Mouse (Mus musculus) ovary, adult 18-20 months (tissue): ENCODE measurements at regions not wholly inside any gene's neighbourhood (a gene's known extent, or its start where the extent isn't known, plus 50 kb on each side); places are given as distances from the start of the nearest gene placed in this dataset.

ENCODE experiments used
- DNase-seq: peaks from one replicate; pipeline ENCODE4 v3.0.0; 2022; ENCODE audit warnings: low spot score, mixed read lengths

DNA sequence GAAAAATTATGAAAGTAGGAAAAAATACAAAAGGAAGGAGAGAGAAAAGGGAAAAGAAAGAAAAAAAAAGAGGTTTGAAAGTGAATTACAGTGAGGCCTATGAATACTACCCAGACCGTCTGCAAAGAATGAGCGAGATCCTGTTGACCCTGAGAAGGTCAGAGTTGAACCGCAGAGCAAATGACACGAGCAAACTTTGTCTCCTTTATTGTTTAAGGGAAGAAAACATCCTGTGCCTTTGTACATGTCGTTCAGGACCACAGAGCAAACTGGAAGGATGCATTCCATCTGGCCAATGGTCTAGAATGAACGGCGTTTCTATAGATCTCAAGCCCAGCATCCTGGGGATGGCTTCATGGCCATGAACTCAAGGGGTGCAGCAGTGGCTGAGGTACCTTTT, 270.6 kb upstream of the Zfp637 start:
- no peak for DNase-seq

DNA sequence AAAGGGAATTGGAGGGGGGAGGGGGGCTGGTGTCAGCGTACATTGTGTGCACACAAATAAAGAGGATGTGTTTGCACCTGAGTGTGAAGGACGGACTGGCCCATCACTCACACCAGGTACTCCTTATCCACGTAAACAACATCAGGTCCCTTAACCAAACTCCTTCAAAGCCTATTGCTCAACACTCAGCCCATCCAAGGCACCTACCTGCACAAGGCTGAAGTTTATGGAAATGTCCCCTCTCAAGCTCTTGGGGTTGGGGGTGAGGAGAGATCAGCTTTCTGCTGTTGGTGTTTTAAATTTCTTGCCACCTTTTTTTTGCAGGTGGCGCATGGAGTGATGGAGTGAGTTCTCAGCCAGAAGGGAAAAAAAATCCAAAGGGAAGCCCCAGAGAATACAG, 270.2 kb upstream of the Zfp637 start:
- no peak for DNase-seq

DNA sequence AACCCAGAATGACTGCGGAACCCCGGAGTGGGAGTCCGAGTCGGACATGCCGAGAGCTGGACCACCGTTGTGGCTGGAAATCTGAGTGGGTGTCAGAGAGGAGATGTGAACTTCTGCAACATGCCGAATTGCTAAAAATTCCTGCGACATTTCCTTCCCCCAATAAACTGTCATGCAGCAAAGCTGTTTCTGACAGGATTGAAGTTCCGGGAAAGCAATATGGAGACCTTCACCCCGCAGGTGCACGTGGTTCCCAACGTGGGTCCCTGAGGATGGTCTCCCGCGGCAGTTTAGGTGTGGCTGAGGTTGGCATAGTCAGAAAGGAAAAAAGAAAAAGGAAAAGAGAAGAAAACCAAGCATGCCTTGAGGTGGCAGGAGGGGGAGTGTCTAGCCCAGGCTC, 269.0 kb upstream of the Zfp637 start:
- DNase-seq: no peak

DNA sequence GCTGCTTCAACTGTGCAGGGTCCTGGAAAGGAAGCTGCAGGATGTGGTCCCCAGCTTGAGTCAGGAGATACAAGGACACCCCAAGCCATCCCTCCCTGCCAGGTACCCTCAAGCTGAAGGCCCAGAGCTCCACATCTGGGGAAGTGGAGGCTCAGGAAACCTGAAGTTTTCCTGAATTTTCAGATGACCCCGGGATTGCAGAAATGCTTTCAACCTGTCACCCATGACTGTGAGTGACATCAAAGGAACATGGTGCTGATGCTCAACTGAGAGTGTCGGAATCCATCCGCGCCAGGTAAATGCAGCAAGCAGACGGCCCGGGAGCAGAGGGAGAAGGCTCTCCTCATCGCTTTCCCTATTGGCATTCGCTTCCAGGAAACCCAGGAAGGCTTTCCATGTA, 267.6 kb upstream of the Zfp637 start:
- DNase-seq: no peak

DNA sequence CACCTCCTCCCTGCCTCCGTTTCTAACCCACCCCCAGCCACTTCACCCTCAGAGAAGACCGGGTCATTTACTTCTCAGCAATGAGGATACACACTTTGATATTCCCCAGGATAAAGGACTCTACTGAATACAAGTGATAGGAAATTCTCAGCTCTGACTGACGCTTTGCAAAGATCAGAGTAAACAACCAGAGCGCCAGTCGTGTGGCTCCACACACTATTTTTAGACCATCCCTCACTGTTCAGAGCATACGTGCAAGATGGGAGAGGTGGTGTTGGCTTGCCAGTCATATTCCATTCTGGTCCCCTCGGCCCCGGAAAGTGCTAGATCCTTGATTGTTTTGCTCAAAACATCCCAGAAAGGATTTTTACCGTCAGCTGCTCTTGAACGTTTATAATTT, 266.8 kb upstream of the Zfp637 start:
- DNase-seq: no peak

DNA sequence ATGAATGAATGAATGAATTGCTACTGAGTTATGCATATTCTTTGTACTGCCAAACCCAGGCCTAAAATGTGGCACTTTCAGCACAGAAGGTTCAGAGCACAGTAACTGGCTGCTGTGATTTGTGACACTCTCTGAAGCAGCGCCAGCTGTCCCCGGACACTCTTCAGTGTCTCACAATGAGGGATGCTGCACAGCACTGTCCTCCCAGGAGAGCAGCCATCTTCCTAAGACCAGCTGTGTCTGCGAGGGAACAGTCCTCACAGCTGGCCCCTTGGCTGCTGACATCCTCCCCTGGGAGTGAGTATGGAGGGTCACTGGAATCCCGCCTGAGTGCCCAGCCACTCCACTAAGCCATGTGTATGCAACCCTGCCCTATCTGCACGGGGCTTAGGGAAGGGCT, 265.9 kb upstream of the Zfp637 start:
- DNase-seq: no peak

DNA sequence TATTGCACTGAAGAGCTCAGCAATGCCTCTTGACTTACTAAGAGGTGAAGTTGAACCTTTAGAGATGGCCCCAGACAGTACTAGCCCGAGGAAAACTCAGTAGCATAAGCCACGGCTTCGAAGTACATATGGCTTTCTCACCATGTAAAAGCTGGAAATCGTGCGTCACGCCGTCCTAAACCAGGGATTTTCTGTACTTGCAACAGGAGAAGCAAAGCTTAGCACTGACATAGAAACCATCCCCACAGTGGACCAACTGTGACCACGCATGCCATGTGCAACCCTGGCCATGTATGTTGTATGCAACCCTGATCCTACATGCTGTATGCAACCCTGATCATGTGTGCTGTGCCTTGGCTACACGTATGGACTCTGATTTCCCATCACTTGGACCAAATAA, 265.0 kb upstream of the Zfp637 start:
- no peak for DNase-seq

DNA sequence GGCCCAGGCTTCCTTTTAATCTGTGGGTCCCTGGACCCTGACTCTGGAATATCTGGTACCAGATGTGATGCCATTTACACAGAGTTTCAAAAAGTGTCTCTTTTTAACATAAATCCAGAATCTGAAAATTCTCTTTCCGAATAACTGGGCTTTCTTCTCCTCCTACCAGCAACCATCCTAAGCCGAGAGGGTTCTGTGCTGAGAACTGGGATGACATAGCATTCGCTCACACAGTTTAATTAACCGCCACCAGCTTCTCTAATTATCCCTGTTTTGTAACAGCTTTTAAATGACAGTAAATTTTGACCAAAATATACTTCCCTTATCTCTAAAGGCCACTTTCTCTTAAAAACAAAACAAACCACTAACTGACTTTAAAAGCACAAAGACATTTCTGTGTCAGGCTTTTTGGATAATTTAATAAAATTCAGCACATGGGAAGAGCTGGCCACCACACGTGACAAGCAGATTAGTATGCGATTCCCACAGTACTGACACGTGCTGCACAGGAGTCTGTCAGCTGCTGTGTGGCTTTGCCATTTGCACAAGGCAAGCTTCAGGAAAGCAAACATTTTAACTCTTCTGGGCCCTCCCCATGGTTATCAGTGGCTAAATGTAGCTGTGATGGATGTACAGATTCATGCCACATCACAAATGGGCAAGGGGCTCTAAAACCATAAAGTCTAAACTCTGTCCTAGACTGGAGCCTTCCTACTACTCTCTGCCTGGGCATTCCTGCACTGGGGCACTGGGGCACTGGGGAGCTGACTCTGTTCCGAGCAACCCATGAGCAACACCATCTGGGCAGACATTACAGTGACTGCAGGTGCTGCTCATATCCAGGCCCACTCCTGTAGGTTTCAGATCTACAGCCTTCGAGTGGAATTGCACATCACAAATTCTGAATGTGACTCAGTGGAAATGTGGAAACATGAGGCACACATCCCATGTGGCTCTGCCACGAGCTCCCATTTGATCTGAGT, 263.1 kb upstream of the Zfp637 start:
- DNase-seq: no peak

DNA sequence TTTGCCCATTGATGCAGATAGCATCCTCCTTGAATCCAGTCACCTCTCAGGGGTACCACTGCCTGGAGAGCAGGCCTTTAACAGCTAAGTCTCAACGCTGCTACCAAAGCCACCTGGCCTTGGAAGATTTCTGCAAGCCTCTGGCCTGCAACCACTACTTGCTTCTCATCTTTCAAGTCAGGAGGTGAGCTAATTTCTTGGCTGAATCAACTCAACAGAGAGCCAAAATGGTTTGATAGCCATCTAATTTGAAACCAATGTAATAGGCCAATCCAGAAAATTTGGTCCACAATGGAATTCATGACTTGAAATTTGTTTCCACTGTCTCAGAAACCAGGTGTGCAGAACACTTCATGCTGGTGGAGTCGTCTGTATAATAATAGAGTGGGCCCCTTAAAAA, 260.0 kb upstream of the Zfp637 start:
- DNase-seq: no peak

DNA sequence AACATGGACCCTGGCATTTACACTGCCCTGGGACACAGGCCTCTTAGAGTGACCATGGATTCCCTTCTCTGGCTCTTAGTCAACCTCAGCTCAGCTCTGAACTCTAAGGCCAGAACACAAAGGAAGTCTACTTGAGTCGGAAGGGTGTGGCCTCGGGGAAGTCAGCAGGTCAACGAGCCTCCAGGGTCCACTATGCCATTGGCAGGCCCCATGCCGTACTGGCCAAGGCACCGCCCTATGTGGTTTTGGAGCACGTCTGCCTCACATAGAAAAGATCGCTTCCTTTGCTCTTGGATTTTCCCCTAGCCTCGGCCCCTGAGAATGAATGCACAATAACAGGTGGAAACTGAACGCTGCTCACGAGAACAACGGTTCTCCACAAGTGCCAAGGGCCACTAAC, 257.9 kb upstream of the Zfp637 start:
- no peak for DNase-seq

DNA sequence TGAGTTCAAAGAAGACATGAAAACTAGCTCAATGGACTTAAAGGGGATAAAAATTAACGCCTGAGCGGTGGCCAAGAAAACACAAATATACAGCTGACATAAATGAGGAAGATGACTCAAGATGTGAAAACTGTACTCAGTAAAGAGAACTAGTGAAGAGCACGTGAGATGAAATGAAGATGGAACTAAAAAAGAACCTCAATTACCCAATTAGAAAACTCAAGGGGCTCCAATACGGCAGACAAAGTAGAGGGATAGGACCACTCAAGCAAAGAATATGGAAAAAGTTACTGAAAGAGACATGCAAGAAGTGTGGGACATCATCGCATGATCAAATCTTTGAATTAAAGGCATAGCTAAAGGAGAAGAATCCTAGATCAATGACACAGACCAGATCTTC, 256.4 kb upstream of the Zfp637 start:
- DNase-seq: no peak

DNA sequence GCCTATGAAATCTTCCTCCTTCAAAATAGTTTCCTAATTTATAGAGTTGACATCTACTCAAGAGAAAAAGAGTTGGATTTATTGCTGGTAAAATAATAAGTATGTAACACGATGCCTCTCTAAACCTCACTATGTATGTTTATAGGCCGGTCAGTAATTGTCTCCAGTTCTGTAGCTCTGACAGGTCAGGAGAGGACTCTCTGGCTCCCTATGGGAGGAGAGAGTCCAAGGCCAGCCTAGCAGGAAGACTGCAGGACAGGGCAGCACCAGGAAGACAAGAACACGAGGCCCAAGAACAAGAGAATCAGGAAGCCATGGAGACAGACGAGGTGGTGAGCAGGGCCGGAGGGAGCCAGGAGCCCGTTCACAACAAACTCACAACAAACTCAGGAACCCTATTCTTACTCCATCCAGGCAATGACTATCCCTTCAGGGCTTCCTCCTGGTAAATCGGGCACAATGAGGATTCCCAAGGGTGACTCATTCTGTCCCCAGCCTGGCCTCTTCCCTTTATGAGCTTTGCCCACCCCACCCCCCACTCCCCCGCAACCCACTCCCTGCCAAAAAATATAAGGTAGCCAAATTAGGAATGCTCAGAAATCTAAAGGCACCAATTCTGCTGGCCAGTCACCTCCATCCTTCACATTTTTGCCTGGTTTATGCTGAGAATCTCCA, 244.7 kb upstream of the Zfp637 start:
- DNase-seq: no peak

DNA sequence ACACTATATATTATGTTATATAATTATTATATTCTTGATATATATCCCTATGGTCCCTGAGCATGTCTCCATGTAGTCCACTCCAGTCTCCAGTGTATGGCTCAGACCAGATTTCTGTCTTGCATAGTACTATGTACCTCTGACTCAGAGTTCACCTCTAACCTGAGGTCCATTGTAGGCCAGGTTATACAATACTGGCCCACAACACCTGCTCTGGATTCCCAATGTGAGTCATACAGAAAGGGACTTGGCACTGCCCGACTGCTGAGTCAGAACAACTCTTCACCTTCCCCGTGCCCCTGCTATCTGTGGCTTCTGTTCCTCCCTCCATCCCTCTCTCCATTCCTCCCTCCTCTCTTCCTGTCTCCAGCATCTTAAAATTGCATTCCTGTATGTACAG, 236.1 kb upstream of the Zfp637 start:
- DNase-seq: no peak

DNA sequence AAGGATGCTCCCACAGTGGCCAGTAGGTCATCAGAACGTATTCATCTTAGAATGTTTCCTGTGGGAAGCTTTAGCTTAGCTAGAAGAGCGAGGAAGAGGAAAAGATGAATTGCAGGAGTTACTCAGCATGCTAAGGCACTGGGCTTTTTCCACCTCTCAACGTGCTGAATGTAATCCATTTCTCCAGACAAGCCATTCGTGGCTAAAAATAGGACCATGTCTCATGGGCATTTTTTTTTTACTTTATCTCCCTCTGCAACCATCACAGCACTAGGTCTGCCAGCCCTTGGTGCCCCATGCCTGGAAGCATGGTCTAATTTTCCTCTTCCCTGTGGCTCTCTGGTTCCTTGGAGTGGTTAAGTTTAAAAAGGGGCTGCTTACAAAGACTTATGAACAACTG, 235.3 kb upstream of the Zfp637 start:
- DNase-seq: no peak

DNA sequence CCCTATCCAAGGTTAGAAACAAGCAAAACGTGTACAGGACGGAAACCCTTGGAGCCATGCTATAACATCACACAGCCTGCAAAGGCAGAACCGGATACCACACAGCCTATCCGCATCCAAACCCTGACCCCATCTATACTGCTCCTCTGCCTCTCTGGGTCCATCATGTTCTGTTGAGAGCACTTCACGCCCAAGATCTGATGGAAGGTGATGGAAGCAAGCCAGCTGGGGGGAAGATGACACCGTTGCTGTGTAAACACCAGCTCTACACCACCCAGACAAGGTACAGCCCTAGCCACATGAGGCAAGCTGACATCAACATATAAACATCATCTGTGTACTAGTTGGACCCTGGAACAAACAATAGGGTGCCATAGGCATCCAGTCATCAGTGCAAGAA, 234.8 kb upstream of the Zfp637 start:
- no peak for DNase-seq

DNA sequence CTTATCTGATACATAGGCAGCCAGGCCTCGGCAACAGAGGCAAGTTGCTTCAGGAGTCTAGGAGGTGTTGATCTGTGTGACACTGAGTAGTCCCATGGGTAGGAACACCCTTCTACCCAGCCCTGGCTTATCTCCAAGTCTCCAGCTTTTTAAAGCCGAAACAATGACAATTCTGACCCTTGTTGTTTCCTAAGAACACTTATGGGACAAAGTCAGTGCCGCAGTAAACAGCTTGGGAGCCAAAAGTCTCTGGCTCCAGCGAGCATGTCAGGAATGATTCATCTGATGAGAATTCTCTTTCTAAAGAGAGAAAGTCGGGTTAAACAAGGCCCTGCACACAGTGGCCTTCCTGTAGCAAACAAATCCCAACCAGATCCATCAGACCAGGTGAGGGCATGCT, 234.0 kb upstream of the Zfp637 start:
- no peak for DNase-seq

DNA sequence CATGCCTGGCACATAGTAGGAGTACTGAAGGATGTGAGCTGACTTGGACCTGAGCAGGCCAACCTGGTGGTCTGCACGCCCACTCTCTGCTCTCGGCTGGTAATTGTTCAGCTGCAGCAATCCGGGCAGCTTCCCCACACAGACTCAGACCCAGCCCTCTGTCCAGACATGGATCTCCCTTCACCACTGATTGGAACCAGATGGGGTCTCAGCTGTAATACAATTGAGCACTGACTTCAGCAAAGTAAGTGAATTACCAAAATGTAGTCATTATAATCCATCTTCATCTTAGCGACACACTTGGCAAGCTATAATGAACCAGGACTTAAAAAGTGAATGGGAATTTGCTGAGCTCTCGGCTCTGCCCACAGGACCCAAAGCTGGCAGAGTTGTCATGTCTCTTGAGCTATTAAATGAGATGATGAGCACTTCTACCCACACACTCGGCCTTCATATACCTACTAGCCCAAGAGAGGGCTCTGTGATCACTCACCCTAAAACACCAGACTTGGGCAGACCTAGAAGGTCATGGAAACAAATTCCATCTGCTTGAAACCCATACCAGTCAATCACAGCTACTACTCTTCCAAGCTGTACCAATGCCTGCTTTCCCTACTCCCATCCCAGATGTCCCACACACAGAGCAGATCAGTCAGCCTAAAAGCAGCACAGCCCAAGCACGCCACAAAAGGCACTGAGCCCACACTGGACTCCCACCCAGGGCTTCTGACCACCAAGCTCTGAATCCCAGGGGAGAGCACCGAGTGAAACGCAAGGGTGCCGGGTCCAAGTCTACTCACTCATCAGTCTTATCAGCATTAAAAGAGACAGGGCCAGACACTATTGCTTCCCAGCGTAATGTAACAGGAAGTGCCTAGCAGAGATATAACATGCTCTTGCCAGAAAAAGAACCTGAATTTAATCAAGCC, 231.2 kb upstream of the Zfp637 start:
- DNase-seq: no peak

DNA sequence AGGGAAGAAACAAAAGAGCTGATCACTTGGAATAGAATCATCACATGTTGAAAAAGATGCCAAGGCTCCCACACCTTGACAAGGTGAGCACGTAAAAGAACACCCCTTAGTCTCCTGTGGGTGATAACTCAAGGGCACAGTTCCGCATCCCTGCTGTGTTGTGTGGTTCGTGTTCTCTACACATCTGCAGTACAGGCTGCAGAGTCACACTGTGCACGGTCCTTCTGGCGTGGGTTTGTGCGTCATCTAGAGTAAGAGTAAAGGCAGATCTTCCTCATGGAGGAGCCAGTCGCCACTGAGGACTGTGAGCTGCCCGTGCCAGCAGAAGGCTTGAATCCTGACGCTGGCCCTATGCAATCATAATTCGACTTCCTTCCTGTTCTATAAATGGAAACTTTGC, 229.7 kb upstream of the Zfp637 start:
- DNase-seq: no peak

DNA sequence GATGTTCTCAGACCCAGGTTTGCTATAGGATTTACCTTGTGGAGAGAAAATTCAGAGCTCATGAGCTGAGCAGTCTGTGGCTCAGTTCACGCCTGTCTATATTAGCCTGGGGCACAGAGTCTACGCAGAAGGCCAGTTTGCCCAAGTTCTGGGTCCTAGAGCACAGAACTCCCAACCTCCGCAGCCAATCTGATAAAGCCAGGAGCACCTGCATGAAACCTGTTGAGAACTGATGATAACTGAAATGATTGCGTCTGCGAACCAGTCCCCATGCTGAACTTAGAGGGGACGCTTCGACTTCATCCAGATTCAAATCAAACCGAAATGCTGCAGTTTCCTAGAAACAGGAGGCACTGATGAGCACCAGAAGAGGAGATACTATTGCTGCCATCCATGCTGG, 229.0 kb upstream of the Zfp637 start:
- no peak for DNase-seq

DNA sequence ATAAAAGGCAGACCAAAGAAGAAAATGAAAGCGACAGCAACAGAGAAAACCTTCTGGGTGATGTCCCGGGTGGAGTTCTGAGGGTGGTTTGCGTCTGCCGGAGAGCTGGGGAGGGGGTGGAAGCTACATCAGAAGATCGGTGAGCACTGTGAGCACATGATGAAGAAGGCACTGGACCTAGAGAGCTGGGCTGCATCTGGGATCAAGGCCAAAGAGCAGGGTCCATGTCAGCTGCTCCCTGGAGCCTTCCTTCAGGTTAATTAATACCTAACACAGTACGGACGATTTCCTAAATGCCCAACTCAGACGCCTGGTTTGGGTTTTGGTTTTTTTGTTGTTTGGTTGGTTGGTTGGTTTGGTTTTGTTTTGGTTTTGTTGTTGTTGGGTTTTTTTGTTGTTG, 228.6 kb upstream of the Zfp637 start:
- DNase-seq: no peak

DNA sequence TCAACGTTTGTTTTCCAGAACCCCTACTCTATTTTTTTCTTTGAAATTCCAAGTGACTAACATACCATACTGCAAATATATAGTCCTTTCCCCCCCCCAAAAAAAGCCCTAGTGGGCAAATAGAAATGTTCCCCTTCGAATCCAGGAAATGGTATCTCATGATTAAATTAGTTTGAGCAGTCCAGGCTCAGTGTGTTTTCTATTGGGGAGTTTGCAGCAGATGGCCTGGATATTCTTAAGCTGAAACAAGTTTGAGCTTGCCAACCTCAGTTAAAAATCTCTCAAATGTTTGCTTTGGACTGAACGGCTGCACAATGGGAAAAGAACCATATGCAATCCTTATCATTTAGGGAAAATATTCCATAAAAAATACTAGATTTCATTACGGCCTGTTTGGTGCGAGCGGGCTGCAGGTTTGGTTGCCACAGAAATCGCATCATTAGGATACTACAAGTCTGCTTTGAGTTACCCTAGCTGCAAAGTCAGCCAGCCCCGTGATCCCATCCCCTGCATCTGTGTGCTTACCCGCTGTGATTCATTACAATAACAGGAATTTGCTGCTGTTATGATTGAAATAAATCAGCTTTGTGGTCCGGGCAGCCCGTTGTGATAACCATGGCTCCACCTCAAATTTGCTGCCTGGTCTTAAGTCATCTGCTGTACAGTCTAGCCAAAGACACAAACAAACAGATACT, 227.2 kb upstream of the Zfp637 start:
- DNase-seq: no peak

DNA sequence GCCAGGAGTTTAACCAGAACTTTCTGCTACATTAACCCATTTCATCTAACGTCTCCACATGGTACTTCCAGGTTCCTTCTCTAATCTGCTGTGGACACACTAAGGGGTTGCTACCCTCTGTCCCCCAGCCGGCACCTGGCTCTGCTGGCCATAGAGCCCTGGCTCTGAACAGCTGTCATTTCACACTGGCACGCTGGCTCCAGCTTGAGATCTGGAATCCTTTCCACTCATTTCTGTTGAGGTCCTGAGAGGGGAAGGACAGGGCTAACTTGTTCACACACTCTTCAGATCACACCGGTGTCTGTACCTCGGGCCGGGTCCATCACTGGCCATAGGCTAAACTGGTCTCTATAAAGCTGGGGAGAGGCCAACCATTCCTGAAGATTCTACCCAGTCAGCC, 226.6 kb upstream of the Zfp637 start:
- DNase-seq: no peak
